Mouse (Mus musculus) left cerebral cortex, postnatal 14 days (tissue): Measurements from ENCODE around the gene Eif4g3. TPM values are rescaled to one million over a fixed set of nuclear protein-coding genes. Genes with fewer than 3 reads are reported as not detected.
A peak's percentile ranks its signal among the peaks of the same experiment; 100 is the strongest.

ENCODE experiments used
- DNase-seq, 2 experiments: peaks; one replicate each; pipeline ENCODE4 v3.0.0; 2021 to 2022; ENCODE audit warnings: low spot score in 2 of 2, mixed read lengths in 1 of 2
- intact Hi-C: fragments of 180-260 bp; cut with DNase I; formaldehyde crosslinking; loops from one replicate; pipeline ENCODE4 v1.15.1; 2025
- total RNA-seq, 2 experiments: library from RNA; stranded (reverse); gene quantifications; 2 replicates each; pipeline ENCODE4 v1.2.3; 2021

The Eif4g3 gene
- total RNA-seq, 2 experiments from 2014 or later, result 199 TPM

DNA sequence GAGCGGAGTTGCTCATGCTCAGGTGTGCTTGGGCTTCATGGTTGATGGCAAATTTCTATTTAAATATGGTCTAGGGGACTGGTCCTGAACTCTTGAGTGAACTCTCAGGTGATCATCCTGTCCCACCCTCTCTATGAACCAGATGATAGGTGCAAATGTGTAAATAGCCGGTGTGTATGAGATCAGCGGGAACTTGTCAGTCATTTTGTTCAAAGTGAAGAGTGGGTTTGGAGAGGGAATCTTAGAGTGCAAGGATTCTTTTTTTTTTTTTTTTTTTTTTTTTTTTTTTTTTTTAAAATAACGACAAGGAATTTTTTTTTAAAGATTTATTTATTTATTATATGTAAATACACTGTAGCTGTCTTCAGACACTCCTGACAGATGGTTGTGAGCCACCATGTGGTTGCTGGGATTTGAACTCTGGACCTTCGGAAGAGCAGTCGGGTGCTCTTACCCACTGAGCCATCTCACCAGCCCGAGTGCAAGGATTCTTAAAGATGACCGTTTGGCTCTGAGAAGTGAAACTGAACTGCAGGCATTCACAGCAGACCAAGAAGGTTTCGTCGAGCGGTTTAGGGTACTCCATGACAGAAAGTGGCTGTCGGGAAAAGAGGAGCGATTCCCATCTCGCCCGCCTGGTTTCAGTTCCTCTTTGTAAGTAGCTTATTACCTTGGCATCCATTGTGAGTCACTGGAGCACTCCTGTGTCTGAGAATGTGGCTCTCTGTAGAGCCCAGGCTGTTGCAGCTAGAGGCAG is 21.1 kb downstream of the Eif4g3 start:
- intact Hi-C loops, result no loop called here
- DNase-seq, result no peak

DNA sequence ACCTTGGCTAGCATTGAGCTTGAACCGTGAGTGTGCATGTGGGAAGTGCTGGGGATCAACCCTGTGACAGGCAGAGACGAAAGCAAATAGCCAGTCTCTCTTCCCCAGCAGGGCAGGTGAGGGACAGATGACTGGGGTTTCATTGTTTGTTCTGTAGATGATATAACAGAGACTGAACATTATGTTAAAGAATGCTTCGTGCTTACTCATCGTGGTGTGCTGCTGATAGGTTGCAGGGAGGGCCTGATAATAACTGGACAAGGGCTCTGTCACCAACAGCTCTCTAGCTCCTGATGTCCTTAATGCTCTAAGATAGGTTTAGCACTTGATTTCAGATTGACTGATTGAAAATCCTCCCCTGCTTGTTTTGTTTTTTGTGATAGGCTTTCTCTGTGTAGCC is 23.1 kb downstream of the Eif4g3 start:
- no peak for DNase-seq
- intact Hi-C loops, result no loop called here

DNA sequence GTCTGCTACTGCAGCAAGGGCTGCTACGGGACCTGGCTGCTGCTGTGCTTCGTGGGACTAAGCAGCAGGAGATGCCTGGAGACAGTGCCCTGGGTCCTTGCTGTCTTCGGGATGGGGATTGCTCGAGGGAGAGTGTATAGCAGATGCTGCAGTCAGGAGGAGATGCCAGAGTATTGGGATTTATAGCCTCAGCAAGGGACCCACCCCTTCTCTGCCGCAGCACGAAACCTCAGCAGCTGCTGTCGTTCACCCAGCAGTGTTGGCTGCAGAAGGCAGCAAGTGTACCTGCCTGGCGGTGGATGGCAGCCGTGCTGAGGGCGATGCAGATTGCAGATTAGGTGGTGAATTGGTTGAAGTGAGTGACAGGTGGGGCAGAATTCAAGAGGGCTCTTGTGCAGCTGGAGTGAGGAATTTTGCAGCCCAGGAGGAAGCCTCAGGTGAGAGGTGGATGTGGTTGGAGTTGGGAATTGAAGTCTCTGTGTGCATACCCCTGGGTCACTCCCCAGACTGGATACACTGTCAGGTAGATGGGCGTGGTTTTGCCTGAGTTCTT is 24.3 kb downstream of the Eif4g3 start:
- DNase-seq, result no peak
- intact Hi-C loops, result no loop called here

DNA sequence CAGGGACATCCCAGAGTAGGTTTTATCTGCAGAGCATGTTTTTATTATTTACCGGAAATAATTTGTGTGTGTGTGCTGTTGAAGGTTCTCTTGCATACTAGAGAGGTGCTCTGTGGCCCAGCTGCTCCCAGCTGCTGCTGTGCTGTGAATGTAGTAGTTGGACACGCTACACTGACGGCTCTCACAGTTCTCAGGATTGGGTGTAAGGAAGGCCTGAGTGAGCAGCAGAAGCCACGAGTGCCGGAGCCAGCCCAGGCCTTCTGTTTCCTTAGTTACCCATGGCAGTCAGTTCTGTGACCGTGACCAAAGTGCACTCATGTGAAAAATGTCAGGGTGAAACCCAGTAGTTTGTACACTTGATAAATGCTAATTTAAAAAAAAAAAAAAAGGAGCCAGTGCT is 25.2 kb downstream of the Eif4g3 start:
- no peak for DNase-seq
- intact Hi-C loops, result no loop called here

DNA sequence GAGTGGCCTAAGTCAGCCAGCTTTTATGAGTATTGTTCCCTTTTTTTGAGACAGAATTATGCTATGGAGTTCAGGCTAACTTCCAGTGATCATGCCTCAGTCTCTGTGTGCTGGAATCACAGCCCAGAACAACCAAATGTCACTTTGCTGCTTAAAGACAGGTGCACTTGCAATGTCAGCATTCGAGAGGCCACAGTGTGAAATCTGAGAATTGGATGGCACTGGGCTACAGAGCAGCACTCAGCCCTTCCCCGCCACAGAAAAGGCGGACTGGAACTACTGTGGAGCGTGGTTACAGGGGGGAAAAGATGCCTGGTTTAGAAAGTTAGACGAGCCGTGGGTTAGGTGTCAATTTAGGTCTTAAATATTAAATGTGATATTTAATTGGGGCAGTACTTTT is 27.4 kb downstream of the Eif4g3 start:
- no peak for DNase-seq
- intact Hi-C loops, result no loop called here

DNA sequence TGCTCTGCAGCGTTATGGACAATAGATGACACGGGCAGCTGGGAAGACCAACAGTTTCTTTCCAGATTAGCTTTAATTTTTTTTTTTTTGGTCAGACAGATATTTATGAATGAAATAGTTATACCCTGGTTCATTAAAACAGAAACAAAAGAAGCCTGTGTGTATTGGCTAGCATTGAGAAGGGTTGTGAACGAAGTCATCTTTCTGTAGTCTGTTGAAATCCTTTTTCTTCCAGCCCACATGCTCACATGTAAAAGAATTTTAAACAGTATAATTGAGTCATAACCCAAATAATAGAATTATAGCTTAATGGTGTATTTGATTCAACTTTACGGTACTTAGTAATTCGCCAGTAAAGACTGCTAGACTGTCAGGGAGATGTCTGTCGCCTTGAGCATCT is 28.8 kb downstream of the Eif4g3 start:
- intact Hi-C loops, result no loop called here
- DNase-seq, result no peak

DNA sequence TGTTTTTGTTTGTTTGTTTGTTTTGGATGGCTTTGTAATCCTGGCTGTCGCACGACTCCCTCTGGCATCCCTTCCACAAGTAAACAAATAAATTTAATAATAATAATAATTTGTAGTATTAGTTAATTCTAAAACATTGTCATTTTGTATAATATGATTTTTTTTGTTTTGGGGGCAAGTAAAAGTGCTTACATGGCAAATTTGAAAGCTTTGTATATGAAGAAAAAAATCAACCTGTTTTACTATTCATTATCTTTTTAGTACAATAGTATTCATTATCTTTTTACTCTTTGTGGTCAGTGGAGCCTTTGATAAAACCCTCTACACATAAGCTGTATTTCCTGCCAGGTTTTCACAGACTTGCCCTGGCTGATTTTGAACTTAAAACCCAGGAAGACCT is 29.9 kb downstream of the Eif4g3 start:
- DNase-seq, result no peak
- intact Hi-C loops, result no loop called here

DNA sequence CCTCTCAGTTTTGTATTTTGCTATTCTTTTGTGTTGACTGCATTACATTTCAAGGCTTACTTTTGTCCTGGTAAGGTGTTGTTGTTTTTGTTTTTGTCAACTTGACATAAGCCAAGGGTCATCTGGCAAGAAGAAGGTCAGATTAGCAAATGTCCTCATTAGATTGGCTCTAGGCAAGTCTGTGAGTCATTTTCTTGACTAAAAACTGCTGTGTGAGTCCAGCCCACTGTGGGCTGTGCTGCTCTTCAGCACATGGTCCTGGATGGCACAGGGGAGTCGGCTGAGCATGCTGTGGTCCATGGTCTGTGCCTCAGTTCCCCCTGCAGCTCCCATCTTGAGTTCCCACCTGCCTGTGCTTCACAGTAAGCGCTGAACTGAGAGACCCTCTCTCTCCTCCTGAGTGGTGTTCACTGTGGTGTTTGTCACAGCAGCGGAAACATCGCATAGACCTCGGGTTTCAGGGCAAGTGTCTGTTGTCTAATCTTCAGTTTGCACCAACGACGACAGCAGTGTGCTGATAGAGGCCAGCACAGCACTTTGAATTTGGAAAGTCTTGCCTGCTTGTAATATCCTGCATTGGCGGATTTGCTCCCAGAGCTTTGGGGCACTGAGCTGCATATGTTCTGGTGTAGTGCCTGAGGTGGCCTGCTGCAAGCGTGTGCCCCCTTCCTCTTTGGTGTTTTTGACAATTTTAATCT is 30.7 kb downstream of the Eif4g3 start:
- intact Hi-C loops, result no loop called here
- no peak for DNase-seq

DNA sequence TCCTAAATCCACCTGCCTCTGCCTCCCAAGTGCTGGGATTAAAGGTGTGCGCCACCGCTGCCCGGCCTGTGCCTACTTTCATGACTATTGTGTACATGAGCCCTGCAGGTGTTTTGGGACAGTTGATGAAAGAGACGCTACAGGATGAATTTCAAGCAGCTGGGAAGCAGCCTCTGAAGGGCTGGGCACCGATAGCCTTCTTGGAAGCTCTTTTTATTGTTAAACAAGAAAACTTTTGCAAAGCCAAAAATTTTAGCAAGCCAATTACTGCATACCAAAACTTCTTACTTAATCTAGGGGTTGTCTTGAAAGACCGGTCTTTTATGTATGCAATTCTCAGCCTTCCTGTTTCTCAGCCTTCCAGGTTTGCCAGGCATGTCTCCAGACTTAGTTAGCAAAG is 36.3 kb downstream of the Eif4g3 start:
- intact Hi-C loops, result no loop called here
- no peak for DNase-seq

DNA sequence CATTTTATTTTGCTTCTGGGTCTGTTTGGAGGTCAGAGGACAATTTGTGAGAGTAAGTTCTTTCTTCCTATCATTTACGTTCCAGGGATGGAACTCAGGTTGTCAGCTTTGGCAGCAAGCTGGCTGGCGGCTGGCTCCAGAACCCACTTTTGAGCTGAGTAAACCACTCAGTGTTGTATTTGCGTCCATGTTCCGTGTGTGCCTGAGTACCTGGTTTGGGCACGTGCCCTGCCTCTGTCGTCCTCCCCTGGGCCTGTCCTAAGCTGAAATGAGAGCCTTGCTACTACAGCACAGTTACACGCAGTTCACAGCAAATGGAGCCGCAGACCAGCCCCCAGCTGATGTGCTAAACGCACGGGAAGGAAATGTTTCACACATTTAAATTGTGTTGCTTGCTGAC is 39.0 kb downstream of the Eif4g3 start:
- DNase-seq, result no peak
- intact Hi-C loops, result no loop called here

DNA sequence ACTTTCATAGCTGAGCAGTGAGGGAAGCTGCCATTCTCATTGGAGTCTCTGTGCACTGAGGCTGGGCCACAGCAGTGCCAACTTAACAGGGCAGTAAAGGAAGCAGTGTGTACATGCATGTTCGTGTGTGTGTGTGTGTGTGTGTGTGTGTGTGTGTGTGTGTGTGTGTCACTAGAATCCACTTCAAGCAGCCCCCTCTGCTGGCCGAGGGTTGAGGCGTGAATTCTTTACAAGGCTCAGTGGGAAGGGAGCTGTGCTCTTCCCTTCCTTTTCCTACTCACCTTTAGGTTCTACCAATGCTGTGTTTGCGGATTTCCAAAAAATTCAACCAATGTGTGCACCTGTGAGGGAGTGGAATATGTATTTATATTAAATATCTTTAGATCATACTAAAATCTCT is 41.0 kb downstream of the Eif4g3 start:
- peak in 1 of 2 experiments; percentile 41 for DNase-seq
- intact Hi-C loops, result no loop called here

DNA sequence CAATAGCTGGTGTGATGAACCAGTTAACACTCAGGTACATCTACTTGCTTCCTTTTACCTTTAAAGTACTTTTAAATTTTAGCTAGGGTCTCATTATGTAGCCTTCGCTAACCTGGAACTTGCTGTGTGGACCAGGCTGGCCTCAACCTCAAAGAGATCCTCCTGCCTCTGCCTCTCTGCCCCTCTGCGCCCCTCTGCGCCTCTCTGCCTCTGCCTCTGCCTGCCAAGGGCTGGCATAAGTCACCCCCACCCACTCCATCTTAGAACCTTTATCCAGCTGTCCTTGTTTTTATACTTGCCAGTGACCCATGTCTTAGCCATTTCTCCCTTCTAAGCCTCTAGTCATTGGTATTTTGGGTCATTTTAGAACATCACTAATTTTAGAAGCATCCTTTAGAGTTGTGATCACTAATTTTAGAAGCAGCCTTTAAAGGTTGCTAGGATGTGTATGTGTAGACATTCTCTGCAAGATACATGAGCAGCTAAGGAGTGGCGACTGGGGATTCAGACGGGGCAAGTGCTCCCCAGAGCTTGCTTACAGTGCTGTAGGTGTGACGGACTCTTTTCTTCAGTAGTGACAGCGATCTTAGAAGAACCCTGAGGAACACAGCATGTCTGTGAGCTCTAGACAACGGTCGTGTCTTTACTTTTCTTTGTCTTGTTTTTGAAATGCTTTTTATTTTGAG is 42.8 kb downstream of the Eif4g3 start:
- intact Hi-C loops, result no loop called here
- peak in 1 of 2 experiments; percentile 55 for DNase-seq

DNA sequence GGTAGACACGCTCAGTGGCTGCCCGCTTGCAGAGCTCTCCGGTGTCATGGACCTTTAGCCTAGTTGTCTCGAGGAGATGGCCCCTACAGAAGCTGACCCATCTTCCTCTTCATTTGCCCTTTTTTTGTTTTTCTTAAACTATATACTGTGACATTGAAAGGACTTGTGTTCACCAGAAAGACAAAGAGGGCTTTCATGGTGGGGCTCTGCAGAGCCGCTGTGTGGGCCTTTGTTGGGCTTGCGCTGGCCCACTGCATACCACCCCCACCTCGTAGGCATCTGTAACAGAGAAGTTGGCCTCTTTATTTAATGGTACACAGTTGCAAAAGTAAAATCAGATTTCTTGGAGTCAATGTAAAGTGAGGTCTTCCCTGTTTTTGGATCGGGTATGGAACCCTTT is 44.3 kb downstream of the Eif4g3 start:
- intact Hi-C loops, result no loop called here

DNA sequence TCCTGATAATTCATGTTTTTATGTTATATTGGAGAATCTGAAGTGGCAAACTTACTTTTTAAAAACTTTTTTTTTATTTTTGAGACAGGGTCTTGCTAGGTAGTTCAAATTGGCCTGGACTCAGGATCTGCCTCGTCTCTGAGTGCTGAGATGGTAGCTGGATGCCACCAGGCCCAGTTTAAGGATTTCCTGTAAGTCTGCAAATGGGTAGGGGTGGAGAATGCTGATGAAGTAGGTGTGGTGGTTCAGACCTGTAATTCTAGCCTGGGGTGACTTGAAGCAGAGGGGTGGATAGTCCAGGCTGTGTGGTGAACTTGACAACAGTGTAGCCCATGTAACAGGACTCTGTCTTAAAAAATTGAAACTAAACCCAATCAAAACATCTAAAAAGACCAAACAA is 45.1 kb downstream of the Eif4g3 start:
- intact Hi-C loops, result no loop called here
- DNase-seq, result no peak

More for the DNA sequence above, 44.3 kb downstream of the Eif4g3 start:
- DNase-seq, result no peak

DNA sequence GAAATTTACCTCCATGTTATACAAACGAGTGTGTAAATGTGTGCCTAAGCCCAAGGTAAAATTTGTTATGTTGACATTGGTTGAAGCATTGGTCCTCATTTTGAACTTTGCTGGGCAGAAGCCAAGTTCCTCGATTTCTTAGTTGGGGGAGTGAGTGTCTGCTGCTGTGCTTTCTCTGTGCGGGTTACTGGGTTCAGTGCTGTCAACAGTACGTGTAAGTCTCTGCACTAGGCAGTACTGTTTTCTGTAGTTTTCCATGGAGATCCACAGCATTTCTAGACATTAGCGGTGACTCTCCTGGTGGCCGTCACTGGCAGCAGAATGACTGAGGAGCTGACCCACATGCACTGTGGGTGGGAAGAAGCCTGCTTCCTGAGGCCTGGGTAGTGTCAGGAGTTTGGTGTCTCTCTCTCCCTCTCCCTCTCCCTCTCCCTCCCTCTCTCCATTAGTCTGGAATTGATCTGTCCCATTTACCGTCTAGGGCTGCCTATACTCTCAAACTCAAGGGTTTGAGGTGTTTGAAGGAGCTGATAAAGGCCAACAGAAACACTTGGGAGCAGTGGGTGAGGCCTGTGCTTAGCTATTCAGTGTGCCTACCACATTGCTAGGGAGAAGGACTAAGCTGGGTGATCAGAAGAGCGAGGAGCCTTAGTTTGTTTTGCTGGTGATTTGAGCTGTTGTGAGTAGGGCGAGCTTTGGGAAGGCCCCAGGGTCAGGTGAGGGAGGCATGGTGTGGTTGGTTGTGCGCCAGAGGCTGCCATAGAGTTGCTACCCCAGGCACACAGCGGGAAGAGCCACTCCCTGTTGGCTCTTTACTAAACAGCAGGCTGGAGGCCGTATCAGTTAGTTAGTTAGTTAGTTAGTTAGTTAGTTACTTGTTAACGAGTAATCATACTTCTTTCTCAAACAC is 45.8 kb downstream of the Eif4g3 start:
- DNase-seq, result no peak
- intact Hi-C loops, result no loop called here

DNA sequence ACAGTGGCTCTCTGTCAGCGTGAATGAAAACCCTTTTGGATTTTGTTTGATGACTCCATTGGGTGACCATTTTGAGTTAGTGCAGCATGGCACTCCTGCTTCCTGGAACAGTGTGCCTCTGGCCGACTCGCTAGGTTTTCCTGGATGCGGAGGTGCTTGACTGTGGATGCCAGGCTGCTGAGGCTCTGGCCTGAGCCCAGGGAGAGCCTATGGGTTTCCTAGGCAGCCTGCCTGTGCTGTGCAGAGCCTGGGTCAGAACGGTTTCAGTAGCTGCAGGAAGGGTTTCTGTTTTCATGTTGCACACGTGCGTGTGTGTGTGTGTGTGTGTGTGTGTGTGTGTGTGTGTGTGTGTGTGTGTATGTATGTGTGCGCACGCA is 46.4 kb downstream of the Eif4g3 start:
- intact Hi-C loops, result no loop called here

DNA sequence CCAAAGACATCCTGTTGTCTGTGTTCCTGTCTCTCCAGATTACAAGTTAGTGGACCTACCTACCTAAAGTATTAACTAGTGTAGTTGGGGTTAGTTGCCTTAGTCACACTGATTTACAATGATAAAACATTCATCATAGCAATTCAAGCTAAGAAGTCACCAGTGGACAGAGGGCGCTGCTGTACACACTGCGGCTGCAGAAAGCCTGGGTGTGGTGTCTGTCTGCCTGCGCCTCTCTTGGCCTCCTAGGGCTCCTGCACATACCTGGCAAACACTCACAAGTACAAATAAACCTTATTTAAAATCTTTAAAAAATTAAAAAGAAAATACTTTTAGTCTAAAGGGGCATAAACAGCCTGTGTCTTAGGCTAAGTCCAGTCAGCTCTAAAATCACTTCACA is 47.8 kb downstream of the Eif4g3 start:
- DNase-seq, result no peak
- intact Hi-C loops, result no loop called here

More for the DNA sequence above, 46.4 kb downstream of the Eif4g3 start:
- no peak for DNase-seq

DNA sequence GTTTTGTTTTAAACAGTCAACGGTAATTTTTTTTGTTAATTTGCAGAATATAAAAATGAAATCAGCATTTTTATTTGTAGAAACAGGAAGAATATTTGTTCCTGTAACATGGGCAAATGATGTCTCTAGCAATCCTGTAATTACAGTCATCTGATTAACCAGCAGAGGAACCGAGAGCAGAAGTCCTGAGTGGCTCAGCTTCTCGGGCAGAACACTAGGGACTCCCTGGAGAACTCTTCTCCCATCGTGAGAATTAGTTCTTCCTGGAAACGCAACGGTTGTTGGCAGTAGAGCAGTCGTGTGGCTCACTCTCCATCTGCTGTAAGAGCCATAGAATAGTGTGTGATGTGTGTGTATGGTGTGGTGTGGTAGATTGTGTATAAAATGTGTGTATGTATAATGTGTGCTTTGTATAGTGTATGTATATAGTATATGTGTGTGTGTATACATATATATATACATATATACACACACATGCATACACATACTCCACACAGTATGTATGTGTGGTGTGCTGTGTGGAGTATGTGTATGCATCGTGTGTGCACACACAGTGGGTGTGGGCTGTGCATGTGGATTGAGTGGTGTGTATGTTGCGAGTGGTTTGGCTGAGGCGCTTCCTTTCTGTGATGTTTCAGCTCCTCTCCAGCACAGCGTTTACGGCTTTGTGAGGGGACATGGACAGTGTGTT is 48.9 kb downstream of the Eif4g3 start:
- intact Hi-C loops, result no loop called here
- DNase-seq, result no peak

DNA sequence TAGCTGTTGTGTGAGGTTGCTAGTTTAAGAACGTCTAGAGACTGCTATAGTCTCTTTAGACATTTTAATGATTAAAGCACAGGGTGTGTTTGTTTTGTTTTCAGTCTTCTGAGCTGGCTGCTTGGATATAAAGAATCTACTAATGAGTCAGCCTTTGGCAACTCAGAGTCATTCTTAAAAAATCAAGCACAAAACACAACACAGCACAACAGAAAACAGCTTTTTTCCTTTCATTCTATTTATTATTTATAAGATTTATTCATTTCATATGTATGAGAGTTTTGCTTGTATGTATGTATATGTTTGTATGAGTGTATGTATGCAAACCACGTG is 49.4 kb downstream of the Eif4g3 start:
- intact Hi-C loops, result no loop called here
- DNase-seq, result no peak
